Mouse (Mus musculus) C2C12 (cell line): ENCODE results near the gene Pla2g4e. TPM values are rescaled to one million over a fixed set of nuclear protein-coding genes. Genes with fewer than 3 reads are reported as not detected.
A peak's percentile ranks its signal among the peaks of the same experiment; 100 is the strongest.

Source experiments
- H3K27me3 ChIP-seq: one replicate; pipeline ENCODE4 v1.6.1; 2011; ENCODE audit not compliant: control insufficient read depth, insufficient read depth, insufficient read length
- H3K36me3 ChIP-seq: one replicate; pipeline ENCODE4 v1.6.1; 2011; ENCODE audit not compliant: control insufficient read depth, insufficient read depth
- H3K4me3 ChIP-seq: one replicate; pipeline ENCODE4 v1.5.1; 2011; ENCODE audit warnings: mild to moderate bottlenecking, control low read depth; ENCODE audit not compliant: poor library complexity, insufficient read depth, severe bottlenecking
- H3K79me2 ChIP-seq: one replicate; pipeline ENCODE4 v1.6.1; 2011; ENCODE audit not compliant: control insufficient read depth, insufficient read depth
- H3K79me3 ChIP-seq: one replicate; pipeline ENCODE4 v1.6.1; 2011; ENCODE audit warnings: low read depth, control low read depth
- H3ac ChIP-seq: one replicate; pipeline ENCODE3; 2011; ENCODE audit warnings: low read depth; ENCODE audit not compliant: control insufficient read depth, insufficient read length
- CEBPB ChIP-seq: IDR thresholded peaks from one replicate; pipeline ENCODE4 v1.6.1; 2011; ENCODE audit warnings: low read depth, mild to moderate bottlenecking, control low read depth, moderate library complexity
- CTCF ChIP-seq: IDR thresholded peaks from one replicate; pipeline ENCODE4 v1.5.1; 2011; ENCODE audit not compliant: control insufficient read depth, insufficient read depth, insufficient read length
- FOSL1 ChIP-seq: IDR thresholded peaks from one replicate; pipeline ENCODE4 v1.8.0; 2011; ENCODE audit warnings: mild to moderate bottlenecking, low read length; ENCODE audit not compliant: poor library complexity, insufficient read depth, severe bottlenecking
- MAX ChIP-seq: IDR thresholded peaks from one replicate; pipeline ENCODE4 v1.6.1; 2011; ENCODE audit warnings: mild to moderate bottlenecking, control low read depth
- MYOD1 ChIP-seq: IDR thresholded peaks from one replicate; pipeline ENCODE4 v1.6.1; 2011; ENCODE audit warnings: low read depth; ENCODE audit not compliant: control insufficient read depth, insufficient read length
- MYOG ChIP-seq: IDR thresholded peaks from one replicate; pipeline ENCODE4 v1.6.1; 2011; ENCODE audit not compliant: control insufficient read depth, insufficient read length; ENCODE audit errors: extremely low read depth
- USF1 ChIP-seq: IDR thresholded peaks from one replicate; pipeline ENCODE4 v1.6.1; 2011; ENCODE audit warnings: low read depth, mild to moderate bottlenecking, control low read depth, moderate library complexity
- polyA plus RNA-seq: library from polyadenylated mRNA; unstranded; fragments of >200 nt; fragmentation: generic; extraction: Trizol; gene quantifications from one replicate; pipeline ENCODE4 v1.2.1, GENCODE M21; 2012; ENCODE audit warnings: missing spikeins

Pla2g4e gene
- polyA plus RNA-seq, 1 experiment, result not detected

GRCm38 (mm10) chr2:120158846-120159245, 86.3 kb downstream of the Pla2g4e start:
- Histone ChIP-seq H3K79me3 (peaks cover 2% of the 10 kb centered on the region), H3K4me3 (no peak overlapping the region), H3K36me3 (no peaks in the 10 kb centered on the region), H3K27me3 (no peaks in the 10 kb centered on the region), H3ac (no peak overlapping the region), H3K79me2 (peaks cover 4% of the 10 kb centered on the region)
- TF ChIP-seq MAX, result no peak
- TF ChIP-seq CEBPB, result no peak
- no peak for TF ChIP-seq CTCF
- no peak for TF ChIP-seq USF1
- TF ChIP-seq FOSL1, result no peak
- no peak for TF ChIP-seq MYOD1
- no peak for TF ChIP-seq MYOG

- peaks cover 13% of the 10 kb centered on the region for H3K79me2 ChIP-seq
- no peak overlapping the region for H3ac ChIP-seq
- no peak for TF ChIP-seq CTCF
- no peak for TF ChIP-seq MYOD1
- TF ChIP-seq MAX, result no peak
- no peak for TF ChIP-seq USF1
- peak; percentile 32 for TF ChIP-seq CEBPB
- no peak for TF ChIP-seq FOSL1
- no peaks in the 10 kb centered on the region for H3K27me3 ChIP-seq
- no peak overlapping the region for H3K4me3 ChIP-seq
- H3K36me3 ChIP-seq, result no peaks in the 10 kb centered on the region
- peaks cover 10% of the 10 kb centered on the region for H3K79me3 ChIP-seq
These were observed 87.1 kb downstream of the Pla2g4e start for GRCm38 (mm10) chr2:120158016-120158415.

- Histone ChIP-seq H3K36me3 (peaks cover 3% of the 10 kb centered on the region), H3K27me3 (no peaks in the 10 kb centered on the region), H3K4me3 (no peak overlapping the region), H3K79me3 (peaks cover 14% of the 10 kb centered on the region), H3ac (no peak overlapping the region), H3K79me2 (peaks cover 17% of the 10 kb centered on the region)
- TF ChIP-seq CEBPB (no peak), MYOD1 (no peak)
These were observed 87.5 kb downstream of the Pla2g4e start for GRCm38 (mm10) chr2:120157606-120158005.

GRCm38 (mm10) chr2:120154361-120154894, 90.7 kb downstream of the Pla2g4e start, which contains the start of gene Ehd4:
TSS of gene Ehd4 (minus strand) at chr2:120154606.
- H3K4me3 ChIP-seq, result peak within 1 kb of the TSS; percentile 78
- peaks cover 44% of the 10 kb centered on the region for H3K79me3 ChIP-seq
- H3K27me3 ChIP-seq, result no peaks in the 10 kb centered on the region
- H3ac ChIP-seq, result peak within 1 kb of the TSS; percentile 80
- H3K79me2 ChIP-seq, result peaks cover 49% of the 10 kb centered on the region
- TF ChIP-seq USF1, result no peak
- no peak for TF ChIP-seq MYOD1
- peak; percentile 51 for TF ChIP-seq MAX
- TF ChIP-seq MYOG, result no peak
- peaks cover 28% of the 10 kb centered on the region for H3K36me3 ChIP-seq

- Histone ChIP-seq H3K79me2 (peaks cover 55% of the 10 kb centered on the region), H3K27me3 (no peaks in the 10 kb centered on the region), H3K4me3 (peak overlapping the region; percentile 78), H3ac (peak overlapping the region; percentile 80), H3K79me3 (peaks cover 49% of the 10 kb centered on the region), H3K36me3 (peaks cover 28% of the 10 kb centered on the region)
- TF ChIP-seq FOSL1, result no peak
- TF ChIP-seq CEBPB, result no peak
- no peak for TF ChIP-seq MAX
- no peak for TF ChIP-seq MYOD1
- no peak for TF ChIP-seq CTCF
These were observed 91.4 kb downstream of the Pla2g4e start for GRCm38 (mm10) chr2:120153586-120154360.

- H3ac ChIP-seq, result no peak overlapping the region
- no peaks in the 10 kb centered on the region for H3K27me3 ChIP-seq
- TF ChIP-seq MAX, result no peak
- no peak for TF ChIP-seq MYOD1
- no peak for TF ChIP-seq USF1
- no peak for TF ChIP-seq CTCF
- no peak for TF ChIP-seq MYOG
- TF ChIP-seq CEBPB, result no peak
- H3K79me3 ChIP-seq, result peaks cover 61% of the 10 kb centered on the region
- H3K36me3 ChIP-seq, result peaks cover 28% of the 10 kb centered on the region
- H3K79me2 ChIP-seq, result peaks cover 86% of the 10 kb centered on the region
- H3K4me3 ChIP-seq, result no peak overlapping the region
These were observed 94.6 kb downstream of the Pla2g4e start for GRCm38 (mm10) chr2:120150571-120150970.
